Mouse (Mus musculus): Measurements from ENCODE around the gene Kmt2e. TPM values are rescaled to one million over a fixed set of nuclear protein-coding genes. Genes with fewer than 3 reads are reported as not detected.
A peak's percentile ranks its signal among the peaks of the same experiment; 100 is the strongest.

Gene Kmt2e
- total RNA-seq, 1 experiment = 9.1 TPM

- Histone ChIP-seq H3K36me3 (ENCODE audit: control insufficient read depth, insufficient read depth, low read length, poor library complexity, severe bottlenecking) (no peaks in the 10 kb centered on the region), H3K9ac (ENCODE audit: insufficient read depth, low read depth, low read length, poor library complexity, severe bottlenecking) (no peak overlapping the region), H3K4me3 (ENCODE audit: insufficient read depth in 1 of 2, low read depth in 1 of 2, low read length in 2 of 2, poor library complexity in 1 of 2, severe bottlenecking in 1 of 2) (no peak overlapping the region), H3K9me3 (ENCODE audit: control insufficient read depth, insufficient read depth, low read depth, low read length) (no peaks in the 10 kb centered on the region), H3K4me1 (ENCODE audit: control insufficient read depth in 2 of 2, insufficient read depth in 2 of 2, low read length in 2 of 2, poor library complexity in 1 of 2) (peaks cover 11 to 20% of the 10 kb centered on the region in 2 experiments), H3K27ac (ENCODE audit: insufficient read depth, low read depth, low read length, poor library complexity, severe bottlenecking) (no peak overlapping the region)
- DNase-seq (ENCODE audit: low read depth, low spot score) = no peak
- in situ Hi-C loops (cut with MboI; ENCODE audit: low sequenced_read_pairs in 2 of 2, unreplicated experiment in 2 of 2) = no loop called here
- no peak for TF ChIP-seq MAFK (IDR thresholded peaks at IDR 0.05; ENCODE audit: insufficient read depth, low read depth, low read length)
- no peak for TF ChIP-seq ZC3H11A (IDR thresholded peaks at IDR 0.05; ENCODE audit: borderline replicate concordance, low read depth, low read length)
- no peak for TF ChIP-seq ZNF384 (IDR thresholded peaks at IDR 0.05; ENCODE audit: low read depth, low read length)
- no peak for TF ChIP-seq CHD2 (IDR thresholded peaks at IDR 0.05; ENCODE audit: low read depth, low read length)
- TF ChIP-seq HCFC1 (IDR thresholded peaks at IDR 0.05; ENCODE audit: borderline replicate concordance, insufficient read depth, low read length) = no peak
Measured at GRCm38 (mm10) chr5:23410718-23411101, 23.5 kb upstream of the Kmt2e start.

- Histone ChIP-seq H3K27ac (ENCODE audit: insufficient read depth, low read depth, low read length, poor library complexity, severe bottlenecking) (no peak overlapping the region), H3K9me3 (ENCODE audit: control insufficient read depth, insufficient read depth, low read depth, low read length) (no peaks in the 10 kb centered on the region), H3K4me3 (ENCODE audit: insufficient read depth in 1 of 2, low read depth in 1 of 2, low read length in 2 of 2, poor library complexity in 1 of 2, severe bottlenecking in 1 of 2) (no peak overlapping the region), H3K9ac (ENCODE audit: insufficient read depth, low read depth, low read length, poor library complexity, severe bottlenecking) (no peak overlapping the region), H3K36me3 (ENCODE audit: control insufficient read depth, insufficient read depth, low read length, poor library complexity, severe bottlenecking) (no peaks in the 10 kb centered on the region), H3K4me1 (ENCODE audit: control insufficient read depth in 2 of 2, insufficient read depth in 2 of 2, low read length in 2 of 2, poor library complexity in 1 of 2) (peaks cover 14 to 19% of the 10 kb centered on the region in 2 experiments)
- in situ Hi-C loops (cut with MboI; ENCODE audit: low sequenced_read_pairs in 2 of 2, unreplicated experiment in 2 of 2) = no loop called here
- DNase-seq (ENCODE audit: low read depth, low spot score) = no peak
- TF ChIP-seq MAFK (IDR thresholded peaks at IDR 0.05; ENCODE audit: insufficient read depth, low read depth, low read length) = no peak
- TF ChIP-seq ZC3H11A (IDR thresholded peaks at IDR 0.05; ENCODE audit: borderline replicate concordance, low read depth, low read length) = no peak
- no peak for TF ChIP-seq HCFC1 (IDR thresholded peaks at IDR 0.05; ENCODE audit: borderline replicate concordance, insufficient read depth, low read length)
- TF ChIP-seq ZNF384 (IDR thresholded peaks at IDR 0.05; ENCODE audit: low read depth, low read length) = no peak
- TF ChIP-seq CHD2 (IDR thresholded peaks at IDR 0.05; ENCODE audit: low read depth, low read length) = no peak
Measured at GRCm38 (mm10) chr5:23411640-23412039, 22.6 kb upstream of the Kmt2e start.

- Histone ChIP-seq H3K9ac (ENCODE audit: insufficient read depth, low read depth, low read length, poor library complexity, severe bottlenecking) (no peak overlapping the region), H3K9me3 (ENCODE audit: control insufficient read depth, insufficient read depth, low read depth, low read length) (no peaks in the 10 kb centered on the region), H3K4me3 (ENCODE audit: insufficient read depth in 1 of 2, low read depth in 1 of 2, low read length in 2 of 2, poor library complexity in 1 of 2, severe bottlenecking in 1 of 2) (no peak overlapping the region), H3K36me3 (ENCODE audit: control insufficient read depth, insufficient read depth, low read length, poor library complexity, severe bottlenecking) (no peaks in the 10 kb centered on the region), H3K27ac (ENCODE audit: insufficient read depth, low read depth, low read length, poor library complexity, severe bottlenecking) (no peak overlapping the region), H3K4me1 (ENCODE audit: control insufficient read depth in 2 of 2, insufficient read depth in 2 of 2, low read length in 2 of 2, poor library complexity in 1 of 2) (peaks cover 14 to 23% of the 10 kb centered on the region in 2 experiments)
- in situ Hi-C loops (cut with MboI; ENCODE audit: low sequenced_read_pairs in 2 of 2, unreplicated experiment in 2 of 2) = no loop called here
- DNase-seq (ENCODE audit: low read depth, low spot score) = no peak
- TF ChIP-seq ZNF384 (IDR thresholded peaks at IDR 0.05; ENCODE audit: low read depth, low read length) (no peak), CHD2 (IDR thresholded peaks at IDR 0.05; ENCODE audit: low read depth, low read length) (no peak), HCFC1 (IDR thresholded peaks at IDR 0.05; ENCODE audit: borderline replicate concordance, insufficient read depth, low read length) (no peak), MAFK (IDR thresholded peaks at IDR 0.05; ENCODE audit: insufficient read depth, low read depth, low read length) (no peak), ZC3H11A (IDR thresholded peaks at IDR 0.05; ENCODE audit: borderline replicate concordance, low read depth, low read length) (no peak)
Measured at GRCm38 (mm10) chr5:23412247-23412948, 21.8 kb upstream of the Kmt2e start.

- Histone ChIP-seq H3K9me3 (ENCODE audit: control insufficient read depth, insufficient read depth, low read depth, low read length) (no peaks in the 10 kb centered on the region), H3K4me3 (ENCODE audit: insufficient read depth in 1 of 2, low read depth in 1 of 2, low read length in 2 of 2, poor library complexity in 1 of 2, severe bottlenecking in 1 of 2) (no peak overlapping the region), H3K36me3 (ENCODE audit: control insufficient read depth, insufficient read depth, low read length, poor library complexity, severe bottlenecking) (no peaks in the 10 kb centered on the region), H3K9ac (ENCODE audit: insufficient read depth, low read depth, low read length, poor library complexity, severe bottlenecking) (no peak overlapping the region), H3K4me1 (ENCODE audit: control insufficient read depth in 2 of 2, insufficient read depth in 2 of 2, low read length in 2 of 2, poor library complexity in 1 of 2) (peaks cover 13 to 22% of the 10 kb centered on the region in 2 experiments), H3K27ac (ENCODE audit: insufficient read depth, low read depth, low read length, poor library complexity, severe bottlenecking) (no peak overlapping the region; the same call in 1 of the 2 replicates)
- TF ChIP-seq MAFK (IDR thresholded peaks at IDR 0.05; ENCODE audit: insufficient read depth, low read depth, low read length) (peak; percentile 55; the same call in 1 of the 2 replicates), CHD2 (IDR thresholded peaks at IDR 0.05; ENCODE audit: low read depth, low read length) (0 out of 2 replicates have a peak, but pooled peaks have one; percentile 20), HCFC1 (IDR thresholded peaks at IDR 0.05; ENCODE audit: borderline replicate concordance, insufficient read depth, low read length) (no peak)
- in situ Hi-C loops (cut with MboI; ENCODE audit: low sequenced_read_pairs in 2 of 2, unreplicated experiment in 2 of 2) = no loop called here
- no peak for DNase-seq (ENCODE audit: low read depth, low spot score)
Measured at GRCm38 (mm10) chr5:23413058-23413457, 21.2 kb upstream of the Kmt2e start.

All from ES-E14 (cell line).